Mouse (Mus musculus) adrenal gland, postnatal 0 days (tissue): ENCODE data around the gene Edar. TPM values are rescaled to one million over a fixed set of nuclear protein-coding genes. Genes with fewer than 3 reads are reported as not detected.

Source experiments
- polyA plus RNA-seq: library from polyadenylated mRNA; unstranded; fragments of >200 nt; fragmentation: Nextera tagmentation; extraction: Ambion mirVana; gene quantifications from 2 replicates; pipeline ENCODE4 v1.2.1, GENCODE M21; 2015

Edar gene
- polyA plus RNA-seq = 0.17 and 0.39 TPM in 2 replicates

DNA sequence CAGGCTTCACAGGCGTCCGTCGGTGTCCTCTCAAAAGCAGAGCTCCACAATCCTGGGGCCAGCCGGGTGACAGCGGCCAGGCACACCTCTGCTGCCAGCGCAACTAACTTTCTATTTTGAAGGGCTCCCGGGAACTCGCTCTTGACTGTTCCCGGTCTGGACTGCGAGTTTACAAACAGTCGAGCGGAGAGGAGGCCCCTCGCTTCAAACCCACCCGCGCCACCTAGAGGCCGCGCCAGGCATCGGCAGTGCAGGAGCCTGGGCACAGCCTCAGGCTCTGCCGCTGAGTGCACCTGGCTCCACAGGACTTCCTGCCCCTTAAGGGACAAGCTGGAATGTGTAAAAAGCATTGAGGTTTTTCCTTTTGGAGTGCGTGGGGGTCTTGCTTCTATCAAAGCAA, at the start of gene Edar:
Gene Edar, minus strand, starts transcription at position 122 of the 400 bp plus-strand sequence.

GRCm38 (mm10) chr10:58718110-58718509, 42.7 kb upstream of the Edar start, which contains the start of gene Gm17542:
TSS of gene Gm17542 (minus strand) at chr10:58718210.

Other genes starting within 250 kb of the Edar start
- gene Ranbp2, start 228.7 kb downstream of the Edar start, polyA plus RNA-seq = 8.0 and 12.7 TPM in 2 replicates
- 2.3 and 5.2 TPM in 2 replicates for gene Ccdc138, start 177.7 kb downstream of the Edar start, polyA plus RNA-seq
- gene Gm17542, start 42.6 kb upstream of the Edar start, polyA plus RNA-seq = not detected in 2 replicates
- gene Sh3rf3, start 137.7 kb upstream of the Edar start, polyA plus RNA-seq = 0.74 and 0.83 TPM in 2 replicates